Mouse (Mus musculus): Measurements from ENCODE around the gene Tmem231.

Tmem231 gene

DNA sequence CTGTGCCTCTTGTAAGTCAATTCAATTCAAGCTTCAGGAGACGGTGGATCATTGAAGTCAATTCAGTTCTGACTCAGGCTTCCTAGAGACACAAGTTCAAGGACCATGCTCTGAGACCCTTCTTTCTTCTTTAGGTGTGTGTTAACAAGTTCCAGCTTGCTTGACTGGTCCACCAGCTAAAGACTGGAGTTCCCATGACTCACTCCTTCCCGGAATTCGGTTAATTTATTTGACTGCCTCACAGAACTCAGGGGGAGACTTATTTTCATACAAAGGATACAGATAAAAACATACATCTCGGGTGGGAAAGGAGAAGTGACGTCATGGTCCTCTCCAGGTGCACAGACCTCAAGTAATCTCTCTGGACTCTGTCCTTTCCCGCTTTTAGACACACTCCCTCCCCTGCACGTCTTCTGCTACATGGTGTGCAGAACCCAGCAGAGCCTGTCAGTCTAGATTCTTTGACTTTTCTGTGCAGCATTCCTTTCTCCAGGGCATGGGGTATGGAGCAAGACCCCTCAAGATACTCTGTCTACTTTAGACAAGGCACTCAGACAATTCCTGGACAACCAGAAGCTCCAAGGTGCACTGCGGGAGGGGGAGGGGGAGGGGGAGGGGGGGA is 28.1 kb downstream of the Tmem231 start:
- DNase-seq (ENCODE audit: low spot score) = no peak

DNA sequence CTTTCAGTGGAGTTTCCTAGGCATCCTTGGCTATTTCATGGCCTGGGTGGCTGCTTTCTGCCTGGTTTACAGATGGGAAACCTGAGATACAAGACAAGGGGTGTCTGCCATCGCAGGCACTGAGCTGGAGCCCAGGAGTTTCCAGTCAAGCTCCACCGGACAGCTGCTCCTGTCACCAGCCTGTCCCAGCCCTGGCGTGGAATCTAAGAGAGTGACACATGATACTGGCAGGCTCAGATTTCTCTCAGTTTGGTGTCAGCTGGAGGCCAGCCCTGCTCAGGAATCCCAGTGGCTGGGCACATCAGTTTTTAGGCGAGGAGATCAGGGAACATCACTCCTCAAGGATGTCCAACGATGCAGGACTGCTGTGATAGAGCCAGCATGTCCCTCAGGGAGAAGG is 31.6 kb downstream of the Tmem231 start:
- DNase-seq (ENCODE audit: low spot score) = no peak

DNA sequence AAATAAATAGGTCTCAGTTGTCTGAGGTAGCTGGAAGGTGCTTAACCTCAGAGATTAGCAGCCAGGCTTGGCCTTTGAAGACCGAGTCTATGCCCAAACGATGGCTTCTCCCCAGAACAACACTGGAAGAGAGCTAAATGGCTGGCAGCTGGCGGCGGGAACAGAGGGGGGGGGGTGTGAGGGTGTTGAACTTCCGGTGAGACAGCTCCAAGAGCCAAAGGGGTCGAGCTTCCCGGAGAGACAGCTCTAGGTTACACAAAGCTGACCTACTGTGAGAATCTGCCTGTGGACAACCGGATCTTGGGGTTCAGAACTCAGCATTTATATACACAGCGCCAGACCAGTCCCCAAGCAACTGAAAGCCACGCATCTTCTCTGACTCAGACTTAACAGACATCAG is 35.1 kb downstream of the Tmem231 start:
- no peak for DNase-seq (ENCODE audit: low spot score)

GRCm38 (mm10) chr8:111894955-111895354 is 38.7 kb downstream of the Tmem231 start:
- no peak for DNase-seq (ENCODE audit: low spot score)

GRCm38 (mm10) chr8:111892615-111893014 is 41.1 kb downstream of the Tmem231 start:
- no peak for DNase-seq (ENCODE audit: low spot score)

DNA sequence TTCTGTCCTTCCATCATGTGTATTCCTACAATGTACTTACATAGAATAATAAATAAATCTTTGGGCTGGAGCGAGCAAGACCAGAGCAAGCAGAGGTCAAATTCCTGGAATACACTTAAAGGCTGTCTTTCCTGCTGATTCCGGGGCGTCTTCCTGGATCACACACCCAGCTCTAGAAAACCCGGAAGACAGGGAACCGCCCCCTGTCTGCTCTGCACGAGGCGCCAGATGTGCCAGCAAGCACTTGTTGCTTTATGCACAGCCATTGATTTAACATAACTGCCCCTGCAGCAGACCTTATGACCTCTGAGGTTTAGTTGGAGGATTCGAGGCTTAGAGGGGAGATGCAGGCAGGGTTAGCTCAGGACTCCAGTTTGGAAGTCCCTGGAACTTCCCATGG is 41.7 kb downstream of the Tmem231 start:
- DNase-seq (ENCODE audit: low spot score) = no peak

- DNase-seq (ENCODE audit: low spot score) = no peak
Observed at GRCm38 (mm10) chr8:111890911-111891303, 42.8 kb downstream of the Tmem231 start.

- no peak for DNase-seq (ENCODE audit: low spot score)
Observed at GRCm38 (mm10) chr8:111889931-111890910, 43.5 kb downstream of the Tmem231 start.

DNA sequence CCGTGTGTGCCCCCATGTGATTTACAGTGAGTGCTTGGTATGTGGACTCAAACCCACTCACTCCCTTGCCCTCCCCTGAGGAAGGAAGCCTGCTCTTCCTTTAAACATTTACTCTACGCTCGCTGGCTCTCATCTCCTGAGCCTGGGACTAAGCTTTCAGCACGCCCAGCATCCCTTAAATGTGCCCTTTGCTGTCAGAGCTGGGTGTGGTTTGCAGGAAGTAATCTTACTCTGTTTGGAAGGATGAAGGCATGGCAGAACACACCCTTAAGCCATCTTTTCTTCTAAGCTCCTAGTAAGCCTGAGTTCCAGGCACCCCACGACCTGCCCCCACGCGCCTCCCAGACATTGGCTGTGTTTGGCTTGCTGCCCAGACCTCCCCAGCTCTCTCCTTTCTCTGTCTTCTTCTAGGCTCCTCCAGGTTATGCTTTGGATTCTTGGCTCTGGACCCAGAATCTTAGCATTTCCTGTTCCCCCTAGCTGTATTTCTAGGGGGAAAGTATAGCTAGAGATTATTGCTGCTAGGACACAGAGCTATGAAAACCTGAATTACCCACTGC is 45.5 kb downstream of the Tmem231 start:
- no peak for DNase-seq (ENCODE audit: low spot score)

GRCm38 (mm10) chr8:111887479-111887878 is 46.2 kb downstream of the Tmem231 start:
- no peak for DNase-seq (ENCODE audit: low spot score)

GRCm38 (mm10) chr8:111883615-111884014 is 50.1 kb downstream of the Tmem231 start:
- no peak for DNase-seq (ENCODE audit: low spot score)

- no peak for DNase-seq (ENCODE audit: low spot score)
Observed at GRCm38 (mm10) chr8:111881591-111881990, 52.1 kb downstream of the Tmem231 start.

DNA sequence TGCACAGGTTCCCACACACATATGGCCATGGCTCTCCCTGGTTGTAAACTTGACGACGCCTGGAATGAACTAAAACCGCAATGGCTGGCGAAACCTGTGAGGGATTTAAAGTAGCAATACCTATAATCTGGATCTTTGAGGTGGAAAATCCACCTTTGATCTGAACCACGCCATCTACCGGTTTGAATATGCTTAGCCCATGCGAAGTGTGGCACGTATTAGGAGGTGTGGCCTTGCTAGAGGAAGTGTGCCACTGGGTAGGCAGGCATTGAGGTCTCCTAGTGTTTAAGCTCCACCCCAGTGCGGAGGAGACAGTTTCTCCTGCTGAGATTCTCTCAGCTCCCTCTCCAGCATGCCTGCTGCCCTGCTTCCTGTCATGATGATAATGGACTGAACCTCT is 56.0 kb downstream of the Tmem231 start:
- no peak for DNase-seq (ENCODE audit: low spot score)

- peak; percentile 87 for DNase-seq (ENCODE audit: low spot score)
Observed at GRCm38 (mm10) chr8:111876355-111876948, 57.2 kb downstream of the Tmem231 start, which contains the start of gene Tmem170. Gene Tmem170, minus strand, starts transcription at chr8:111876750.

GRCm38 (mm10) chr8:111875758-111876157 is 57.9 kb downstream of the Tmem231 start:
- DNase-seq (ENCODE audit: low spot score) = no peak

DNA sequence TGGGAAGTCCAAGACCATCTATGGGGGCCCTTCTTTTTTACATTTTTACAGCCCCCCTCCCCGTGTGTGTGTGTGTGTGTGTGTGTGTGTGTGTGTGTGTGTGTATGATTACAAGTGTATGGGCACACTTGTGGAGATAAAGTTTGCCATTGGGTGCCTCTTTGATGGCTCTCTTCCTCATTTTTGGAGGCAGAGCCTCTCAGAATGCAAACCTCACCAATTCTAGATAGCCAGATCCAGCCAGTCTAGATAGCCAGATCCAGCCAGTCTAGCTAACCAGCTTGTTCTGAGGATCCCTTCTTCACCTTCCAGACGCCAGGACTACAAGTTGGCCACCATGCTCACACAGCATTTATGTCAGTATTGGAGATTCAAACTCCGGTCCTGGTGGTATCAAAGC is 62.4 kb downstream of the Tmem231 start:
- no peak for DNase-seq (ENCODE audit: low spot score)

GRCm38 (mm10) chr8:111870379-111870778 is 63.3 kb downstream of the Tmem231 start:
- DNase-seq (ENCODE audit: low spot score) = no peak

DNA sequence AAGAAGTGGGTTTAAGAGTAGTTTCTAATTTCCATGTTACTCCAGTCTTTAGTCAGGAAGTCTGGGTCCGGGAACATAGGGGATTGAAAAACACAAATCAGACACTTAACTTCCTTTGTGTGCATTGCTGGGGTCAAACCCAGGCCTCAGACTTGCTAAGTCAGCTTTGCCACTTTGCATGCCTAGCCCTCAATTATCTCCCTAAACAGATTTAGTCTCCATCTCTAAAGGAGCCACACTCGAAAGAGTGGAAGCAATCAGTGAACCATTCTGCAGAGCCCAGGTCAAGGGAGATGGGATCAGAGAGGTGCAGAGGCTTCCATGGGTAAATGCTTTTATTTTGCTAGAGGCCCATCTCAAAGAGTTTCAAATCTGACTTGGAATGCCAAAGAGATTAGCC is 65.0 kb downstream of the Tmem231 start:
- no peak for DNase-seq (ENCODE audit: low spot score)

DNA sequence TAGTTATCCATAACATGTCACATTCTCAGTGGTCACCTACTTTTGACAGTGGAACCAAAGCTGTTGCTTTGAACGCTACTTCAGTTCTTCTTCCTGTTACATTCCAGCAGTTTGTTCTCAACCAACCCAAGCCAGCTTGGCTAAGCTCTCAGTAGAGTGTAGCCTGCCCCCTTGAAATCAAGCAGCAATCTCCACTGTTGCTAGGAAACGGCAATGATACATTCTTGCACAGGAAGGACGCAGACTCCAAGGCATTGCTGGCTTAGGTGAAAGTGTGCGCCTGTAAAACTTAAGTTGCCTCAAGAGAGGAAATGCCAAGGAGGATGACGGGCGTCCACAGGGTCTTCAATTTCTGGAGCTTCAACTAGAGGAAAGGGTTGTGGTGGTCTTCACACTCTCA is 67.8 kb downstream of the Tmem231 start:
- no peak for DNase-seq (ENCODE audit: low spot score)

- no peak for DNase-seq (ENCODE audit: low spot score)
Observed at GRCm38 (mm10) chr8:111865130-111865852, 68.4 kb downstream of the Tmem231 start.

DNA sequence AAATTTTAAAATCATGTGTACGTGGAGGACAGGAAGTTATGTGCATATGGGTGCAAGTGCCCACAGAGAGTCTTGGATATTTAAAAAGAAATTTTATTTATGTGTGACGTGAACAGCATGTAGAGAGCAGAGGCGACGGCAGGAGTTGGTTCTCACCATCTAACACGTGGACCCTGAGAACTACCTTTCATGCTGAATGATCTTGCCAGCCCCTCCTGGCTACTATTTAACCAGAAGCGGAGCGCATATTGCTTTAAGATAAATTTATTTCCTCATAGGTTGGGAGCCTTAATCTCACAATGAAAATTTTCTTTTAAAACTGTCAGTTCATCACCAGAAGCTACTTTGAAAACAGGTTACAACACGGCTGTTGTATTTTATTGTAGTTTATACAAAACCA is 69.0 kb downstream of the Tmem231 start:
- no peak for DNase-seq (ENCODE audit: low spot score)

DNA sequence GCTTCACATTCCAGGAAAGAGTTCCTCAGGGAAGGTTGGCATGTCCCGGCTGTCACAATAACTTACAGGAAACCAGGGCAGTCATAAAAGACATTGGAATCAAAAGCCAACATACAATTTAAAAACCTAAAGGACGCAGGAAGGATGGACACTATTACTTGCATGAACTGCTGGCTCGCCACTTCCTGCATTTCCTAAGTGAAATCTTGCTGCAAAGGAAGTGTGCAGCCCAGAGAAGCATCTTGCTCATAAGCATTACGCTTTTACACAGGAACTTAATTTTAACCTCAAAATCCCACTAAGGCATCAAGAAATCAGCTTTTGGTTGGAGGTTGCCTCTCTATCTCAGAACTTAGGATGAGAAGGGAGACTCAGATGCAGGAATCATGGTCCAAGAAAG is 70.4 kb downstream of the Tmem231 start:
- no peak for DNase-seq (ENCODE audit: low spot score)
